Mouse (Mus musculus) kidney, adult 9 months (tissue): ENCODE results near the gene 4930522H14Rik.
A peak's percentile ranks its signal among the peaks of the same experiment; 100 is the strongest.

Experiments used
- DNase-seq: peaks from one replicate; pipeline ENCODE4 v3.0.0; 2022

The 4930522H14Rik gene

GRCm38 (mm10) chr4:109475078-109475477 is 56.0 kb downstream of the 4930522H14Rik start:
- no peak for DNase-seq

DNA sequence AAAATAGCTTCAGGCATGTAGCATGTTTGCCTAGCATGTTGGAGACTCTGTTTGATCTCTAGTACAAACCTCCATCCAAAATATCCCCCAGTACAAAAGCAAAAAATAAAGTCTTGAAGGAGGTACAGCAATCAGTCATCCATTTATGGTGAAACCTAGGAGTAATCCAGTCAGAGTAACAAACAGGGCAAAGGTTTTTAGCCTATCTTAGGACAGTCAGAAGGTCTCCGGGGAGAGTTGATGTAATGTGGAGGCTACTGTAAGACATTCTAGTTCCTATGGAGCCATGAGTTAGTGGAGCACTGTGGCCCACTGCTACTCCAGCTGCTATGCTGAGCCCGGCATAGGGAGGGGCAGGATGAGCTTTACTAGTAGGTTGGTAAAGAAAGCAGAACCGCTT is 58.5 kb downstream of the 4930522H14Rik start:
- peak; percentile 67 for DNase-seq

- no peak for DNase-seq
These were observed 59.5 kb downstream of the 4930522H14Rik start for GRCm38 (mm10) chr4:109471606-109472005.

GRCm38 (mm10) chr4:109467687-109468086 is 63.4 kb downstream of the 4930522H14Rik start:
- DNase-seq = no peak

DNA sequence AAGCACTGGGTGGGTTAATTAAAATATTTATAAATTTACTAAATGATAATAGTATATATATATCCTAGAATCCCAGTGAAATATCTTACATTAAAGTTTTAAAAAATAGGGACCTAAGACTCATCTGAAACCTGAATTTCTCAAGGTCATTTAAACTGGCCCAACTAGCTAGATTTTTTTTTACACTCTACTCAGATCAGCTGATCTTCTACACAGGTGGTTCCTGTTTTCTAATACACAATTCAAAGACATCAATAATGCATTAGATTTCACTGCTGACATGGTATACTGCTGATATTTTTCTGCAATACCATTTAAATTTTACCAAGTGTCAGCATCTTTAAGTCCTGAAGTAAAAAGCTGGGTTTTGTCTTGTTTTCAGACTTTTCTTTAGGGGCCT is 67.2 kb downstream of the 4930522H14Rik start:
- DNase-seq = no peak

- DNase-seq = peak; percentile 47
These were observed 70.5 kb downstream of the 4930522H14Rik start for GRCm38 (mm10) chr4:109460421-109461179.

DNA sequence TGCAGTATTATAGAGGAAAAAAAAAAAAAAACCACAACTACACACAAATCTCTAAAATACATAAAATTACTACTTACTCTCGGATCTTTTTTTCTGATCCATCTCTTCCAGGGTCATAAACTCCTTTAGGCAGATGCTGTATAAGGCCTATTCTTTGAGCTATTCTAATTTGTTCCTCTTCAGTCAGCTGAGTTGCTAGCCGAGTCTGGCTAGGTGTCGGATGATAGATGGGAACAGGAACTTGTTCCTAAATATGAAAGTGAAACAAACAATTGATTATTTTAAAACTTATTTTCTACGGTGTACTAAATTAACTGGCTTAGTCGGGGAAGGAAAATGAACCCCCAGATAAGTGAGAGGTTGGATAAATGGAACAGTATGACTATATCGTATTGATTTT is 74.3 kb downstream of the 4930522H14Rik start:
- DNase-seq = no peak
